Mouse (Mus musculus): ENCODE data around the gene Wif1. TPM values are rescaled to one million over a fixed set of nuclear protein-coding genes. Genes with fewer than 3 reads are reported as not detected.

Gene Wif1
- polyA plus RNA-seq, 1 experiment from 2014 or later, result 2.5 TPM

DNA sequence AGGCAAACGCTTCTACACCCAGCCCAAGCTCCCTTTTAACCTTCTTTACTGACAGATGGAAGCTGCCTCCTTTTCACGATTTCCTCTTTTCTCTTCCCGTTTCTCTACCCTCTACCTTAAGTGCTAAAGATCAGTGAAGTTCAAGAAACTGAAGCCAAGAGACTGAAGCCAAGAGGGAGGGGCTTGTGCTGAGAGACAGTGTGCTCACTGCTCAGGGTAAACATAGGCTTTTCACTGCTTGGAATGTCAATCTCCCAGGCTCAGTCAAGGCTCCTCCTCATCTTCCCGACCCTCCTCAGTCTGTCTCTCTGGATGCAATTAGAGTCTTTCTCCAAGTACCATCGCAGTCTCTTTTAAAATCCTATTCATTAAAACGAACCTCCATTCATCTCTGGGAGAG lies 55.6 kb downstream of the Wif1 start:
- Histone ChIP-seq H3K27ac (no peak overlapping the region), H3K4me1 (no peaks in the 10 kb centered on the region), H3K27me3 (ENCODE audit: insufficient read depth, poor library complexity, severe bottlenecking) (no peaks in the 10 kb centered on the region), H3K36me3 (no peaks in the 10 kb centered on the region), H3K9me3 (no peaks in the 10 kb centered on the region), H3K4me3 (peak overlapping the region; percentile 35)
- DNase-seq (ENCODE audit: low spot score), result no peak
- 8% methylated on average over 6 of the region's 6 CpGs for WGBS

DNA sequence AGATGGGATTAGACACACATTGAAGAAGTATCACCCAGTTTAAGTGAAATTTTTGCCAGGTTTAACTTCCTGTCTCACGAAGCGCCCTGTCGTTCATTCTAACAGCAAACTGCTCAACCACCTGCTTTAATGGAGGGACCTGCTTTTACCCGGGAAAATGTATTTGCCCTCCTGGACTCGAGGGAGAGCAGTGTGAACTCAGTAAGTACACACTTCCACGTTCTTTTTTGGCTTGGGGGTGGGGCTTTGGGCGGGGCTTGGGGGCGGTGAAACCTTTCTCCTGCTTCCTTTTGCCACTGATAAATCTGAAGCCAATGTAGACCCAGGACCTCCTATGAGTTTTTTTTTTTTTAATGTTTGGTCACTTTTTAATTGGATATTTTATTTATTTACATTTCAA lies 56.2 kb downstream of the Wif1 start:
- H3K4me3 ChIP-seq, result 0 out of 2 replicates have a peak overlapping the region, but pooled peaks have one; percentile 22
- no peak for DNase-seq (ENCODE audit: low spot score)
- H3K9me3 ChIP-seq, result no peaks in the 10 kb centered on the region
- no peaks in the 10 kb centered on the region for H3K27me3 ChIP-seq (ENCODE audit: insufficient read depth, poor library complexity, severe bottlenecking)
- H3K36me3 ChIP-seq, result no peaks in the 10 kb centered on the region
- no peak overlapping the region for H3K27ac ChIP-seq
- 29% methylated on average over 8 of the region's 8 CpGs for WGBS
- no peaks in the 10 kb centered on the region for H3K4me1 ChIP-seq

DNA sequence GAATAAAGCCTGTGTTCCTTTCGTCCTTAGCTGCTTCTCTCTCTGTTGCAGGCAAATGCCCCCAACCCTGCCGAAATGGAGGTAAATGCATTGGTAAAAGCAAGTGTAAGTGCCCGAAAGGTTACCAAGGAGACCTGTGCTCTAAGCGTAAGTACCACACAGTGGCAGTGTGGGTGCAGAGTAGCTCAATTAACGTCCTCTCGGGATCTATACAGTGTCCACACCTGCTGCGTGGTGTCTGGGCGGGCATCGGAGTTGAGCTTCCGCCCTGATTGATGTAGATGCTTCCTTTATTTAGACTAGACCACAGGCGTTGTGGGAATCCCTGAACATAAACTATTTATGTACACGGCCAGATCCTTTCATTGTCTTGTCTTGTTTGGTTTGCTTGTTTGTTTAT lies 62.2 kb downstream of the Wif1 start:
- no peaks in the 10 kb centered on the region for H3K4me1 ChIP-seq
- H3K27ac ChIP-seq, result no peak overlapping the region
- no peak for DNase-seq (ENCODE audit: low spot score)
- H3K36me3 ChIP-seq, result no peaks in the 10 kb centered on the region
- 67% methylated on average over 12 of the region's 12 CpGs for WGBS
- no peak overlapping the region for H3K4me3 ChIP-seq
- H3K9me3 ChIP-seq, result no peaks in the 10 kb centered on the region
- H3K27me3 ChIP-seq (ENCODE audit: insufficient read depth, poor library complexity, severe bottlenecking), result no peaks in the 10 kb centered on the region

DNA sequence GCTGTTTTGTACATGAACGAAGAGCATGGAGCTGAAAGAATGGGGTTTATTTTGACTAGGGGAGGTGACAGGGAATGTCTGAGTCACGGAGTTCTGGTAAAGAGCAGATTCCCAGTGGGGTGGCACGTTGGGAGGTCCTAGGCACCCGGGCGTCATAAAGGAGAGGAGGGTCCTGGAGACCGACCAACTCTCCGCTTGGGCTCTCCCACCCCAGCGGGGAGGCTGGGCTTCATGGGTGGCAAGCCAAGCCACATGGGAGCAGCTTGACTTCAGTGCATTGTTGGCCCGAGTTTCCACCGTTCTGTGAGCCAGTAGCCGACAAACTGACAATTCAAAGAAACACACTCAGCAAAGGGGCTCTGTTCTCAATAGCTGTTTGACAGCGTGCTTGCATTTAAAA lies 64.5 kb downstream of the Wif1 start:
- Histone ChIP-seq H3K9me3 (no peaks in the 10 kb centered on the region), H3K27me3 (ENCODE audit: insufficient read depth, poor library complexity, severe bottlenecking) (no peaks in the 10 kb centered on the region), H3K27ac (no peak overlapping the region), H3K36me3 (no peaks in the 10 kb centered on the region), H3K4me1 (no peaks in the 10 kb centered on the region), H3K4me3 (no peak overlapping the region)
- DNase-seq (ENCODE audit: low spot score), result no peak
- WGBS, result 73% methylated on average over 12 of the region's 12 CpGs

DNA sequence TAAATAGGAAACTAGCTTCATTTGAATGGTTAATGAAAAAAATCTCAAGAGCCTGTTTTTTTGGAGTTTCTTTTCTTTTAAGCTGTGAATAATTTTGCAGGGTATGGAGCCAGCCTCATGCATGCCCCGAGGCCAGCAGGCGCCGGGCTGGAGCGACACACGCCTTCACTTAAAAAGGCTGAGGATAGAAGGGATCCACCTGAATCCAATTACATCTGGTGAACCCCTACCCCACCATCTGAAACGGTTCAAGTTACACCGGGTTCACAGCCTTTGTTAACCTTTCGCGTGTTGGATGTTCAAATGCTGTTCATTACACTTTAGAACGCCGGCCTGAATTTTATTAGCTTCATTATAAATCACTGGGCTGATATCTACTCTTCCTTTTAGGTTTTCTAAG lies 65.9 kb downstream of the Wif1 start:
- no peak for DNase-seq (ENCODE audit: low spot score)
- no peaks in the 10 kb centered on the region for H3K36me3 ChIP-seq
- H3K9me3 ChIP-seq, result no peaks in the 10 kb centered on the region
- H3K4me1 ChIP-seq, result no peaks in the 10 kb centered on the region
- 66% methylated on average over 11 of the region's 11 CpGs for WGBS
- no peak overlapping the region for H3K27ac ChIP-seq
- H3K4me3 ChIP-seq, result no peak overlapping the region
- H3K27me3 ChIP-seq (ENCODE audit: insufficient read depth, poor library complexity, severe bottlenecking), result no peaks in the 10 kb centered on the region

DNA sequence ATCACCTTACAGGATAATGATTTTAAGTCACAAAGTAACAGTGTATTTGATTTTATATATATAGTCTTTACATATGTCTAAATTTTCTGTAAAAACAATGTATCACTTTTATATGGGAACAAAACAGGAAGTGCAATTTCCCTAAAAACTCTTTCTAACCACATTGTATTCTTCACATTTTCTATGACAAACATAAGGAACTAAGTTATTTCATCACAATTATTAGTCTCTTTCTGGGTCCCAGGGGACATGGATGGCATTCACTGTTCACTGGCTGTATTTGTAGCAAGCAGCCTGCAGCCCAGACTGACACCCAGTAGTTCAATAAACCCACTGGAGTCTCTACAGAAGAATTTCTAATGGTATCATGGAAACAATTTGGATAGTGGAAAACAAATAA lies 82.4 kb downstream of the Wif1 start:
- no peak for DNase-seq (ENCODE audit: low spot score)

DNA sequence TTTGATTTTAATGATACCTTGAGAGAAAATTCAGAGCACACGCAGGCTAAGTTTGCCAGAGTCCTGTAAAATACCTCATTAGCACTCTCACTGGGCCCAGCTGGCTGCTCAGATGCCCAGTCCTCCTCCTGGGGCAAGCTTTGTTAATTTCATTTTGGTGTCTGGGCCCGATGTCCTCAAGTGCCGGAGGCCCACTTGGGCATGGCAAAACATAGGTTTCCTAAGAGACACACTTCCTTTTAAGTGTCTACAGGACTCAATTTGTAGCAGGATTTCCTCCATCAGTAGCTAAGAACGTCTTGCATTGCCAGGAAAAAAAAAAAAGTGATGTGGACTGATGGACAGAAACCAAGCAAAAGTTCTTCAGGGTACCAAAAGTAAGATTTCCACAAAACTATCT lies 82.9 kb downstream of the Wif1 start:
- no peak for DNase-seq (ENCODE audit: low spot score)
- H3K36me3 ChIP-seq, result no peaks in the 10 kb centered on the region
- 63% methylated on average over 4 of the region's 4 CpGs for WGBS
- H3K27me3 ChIP-seq (ENCODE audit: insufficient read depth, poor library complexity, severe bottlenecking), result no peaks in the 10 kb centered on the region
- H3K9me3 ChIP-seq, result no peaks in the 10 kb centered on the region
- H3K4me1 ChIP-seq, result no peaks in the 10 kb centered on the region
- no peak overlapping the region for H3K4me3 ChIP-seq
- H3K27ac ChIP-seq, result no peak overlapping the region

More for the DNA sequence above, 82.4 kb downstream of the Wif1 start:
- no peak overlapping the region for H3K4me3 ChIP-seq
- H3K9me3 ChIP-seq, result no peaks in the 10 kb centered on the region
- no peaks in the 10 kb centered on the region for H3K36me3 ChIP-seq
- H3K4me1 ChIP-seq, result no peaks in the 10 kb centered on the region
- H3K27me3 ChIP-seq (ENCODE audit: insufficient read depth, poor library complexity, severe bottlenecking), result no peaks in the 10 kb centered on the region
- no peak overlapping the region for H3K27ac ChIP-seq

DNA sequence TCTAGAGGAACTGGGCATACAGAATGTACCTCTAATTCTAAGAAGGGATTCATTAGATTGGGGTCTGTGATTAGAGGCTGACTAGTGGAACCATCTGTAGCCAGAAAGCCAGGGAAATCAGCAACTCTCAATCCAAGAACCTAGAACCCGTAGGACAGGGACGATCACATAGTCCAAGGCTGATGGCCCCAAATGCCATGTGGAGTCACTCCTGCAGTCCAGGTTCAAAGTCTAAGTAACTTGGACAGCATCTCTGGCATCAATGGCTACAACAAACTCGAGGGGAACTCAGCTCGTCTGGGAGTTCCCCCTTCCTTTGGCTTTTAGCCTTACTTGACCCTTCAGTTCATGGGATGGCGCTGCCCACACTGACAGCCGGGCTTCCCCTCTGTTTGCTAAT lies 87.0 kb downstream of the Wif1 start:
- no peaks in the 10 kb centered on the region for H3K9me3 ChIP-seq
- DNase-seq (ENCODE audit: low spot score), result no peak
- whole genome bisulfite sequencing, result 86% methylated on average over 6 of the region's 6 CpGs

DNA sequence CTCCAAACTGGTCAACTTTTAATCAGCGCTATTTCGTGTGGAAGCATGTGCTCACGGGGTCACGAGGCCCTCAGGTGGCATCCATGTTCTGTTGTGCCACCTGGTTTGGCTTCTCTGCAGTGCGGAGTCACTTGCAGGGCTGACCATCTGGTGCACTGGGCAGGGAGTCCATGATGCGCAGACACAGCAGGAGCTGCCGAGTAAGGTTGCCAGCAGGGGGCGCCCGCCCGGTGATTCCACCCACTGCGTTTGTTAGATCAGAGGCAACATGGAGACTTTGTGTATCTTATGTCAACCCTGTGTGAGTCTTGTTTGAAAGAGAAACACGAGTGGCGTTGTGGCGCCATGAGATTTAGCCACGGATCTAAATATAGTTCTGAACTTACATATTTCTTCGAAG lies 90.7 kb downstream of the Wif1 start:
- Histone ChIP-seq H3K4me3 (no peak overlapping the region), H3K27ac (no peak overlapping the region), H3K4me1 (peaks cover 7% of the 10 kb centered on the region; the same call in 1 of the 2 replicates), H3K27me3 (ENCODE audit: insufficient read depth, poor library complexity, severe bottlenecking) (no peaks in the 10 kb centered on the region), H3K9me3 (no peaks in the 10 kb centered on the region), H3K36me3 (no peaks in the 10 kb centered on the region)
- WGBS, result 90% methylated on average over 16 of the region's 16 CpGs
- no peak for DNase-seq (ENCODE audit: low spot score)

More for the DNA sequence above, 87.0 kb downstream of the Wif1 start:
- no peaks in the 10 kb centered on the region for H3K36me3 ChIP-seq
- H3K4me3 ChIP-seq, result no peak overlapping the region
- H3K27ac ChIP-seq, result no peak overlapping the region
- no peaks in the 10 kb centered on the region for H3K27me3 ChIP-seq (ENCODE audit: insufficient read depth, poor library complexity, severe bottlenecking)
- no peaks in the 10 kb centered on the region for H3K4me1 ChIP-seq

DNA sequence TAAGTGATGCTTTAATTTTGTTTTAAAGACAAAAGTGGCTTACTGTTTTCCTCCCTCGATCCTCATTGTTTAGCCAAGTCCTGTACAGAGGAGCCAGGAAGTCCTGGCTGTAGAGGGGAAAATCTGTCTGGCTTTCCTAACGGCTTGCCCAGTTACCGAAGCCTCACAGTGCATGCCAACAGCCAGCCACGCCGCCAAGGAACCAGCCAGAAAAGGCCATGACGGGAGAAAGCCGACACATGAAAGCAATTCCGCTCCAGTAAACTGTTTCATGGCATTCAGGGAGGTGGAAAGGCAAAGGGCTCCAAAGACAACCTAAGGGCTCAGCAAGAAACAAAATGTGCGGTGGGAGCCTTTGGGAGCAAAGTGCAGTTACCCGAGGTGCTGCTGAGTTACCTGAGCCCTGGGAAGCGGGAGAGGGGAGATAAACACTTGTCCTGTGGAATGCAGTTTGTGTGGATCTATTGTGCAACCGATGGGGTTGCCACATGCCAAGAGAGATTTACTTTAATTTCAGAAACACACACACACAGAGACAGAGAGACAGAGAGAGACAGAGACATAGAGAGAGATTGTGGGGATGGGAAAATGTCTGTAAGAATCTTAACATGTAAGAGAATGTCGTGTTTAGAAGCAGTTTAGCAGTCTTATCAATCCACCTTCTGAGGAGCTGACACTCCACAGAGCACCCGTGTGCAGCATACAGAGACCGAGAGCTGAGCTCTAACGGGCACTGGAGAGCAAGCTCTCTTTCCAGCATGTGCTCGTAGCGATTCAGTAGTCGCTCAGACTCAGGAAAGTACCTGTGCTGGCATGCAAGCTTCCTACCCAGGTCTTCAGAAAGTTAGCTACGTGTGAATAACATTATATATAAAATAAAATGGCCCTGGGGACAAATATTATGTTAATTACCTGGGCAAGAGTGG lies 95.5 kb downstream of the Wif1 start:
- H3K9me3 ChIP-seq, result no peaks in the 10 kb centered on the region
- peaks cover 8% of the 10 kb centered on the region; the same call in 1 of the 2 replicates for H3K4me1 ChIP-seq
- H3K27me3 ChIP-seq (ENCODE audit: insufficient read depth, poor library complexity, severe bottlenecking), result no peaks in the 10 kb centered on the region
- no peak overlapping the region for H3K27ac ChIP-seq
- no peak for DNase-seq (ENCODE audit: low spot score)
- H3K36me3 ChIP-seq, result no peaks in the 10 kb centered on the region
- H3K4me3 ChIP-seq, result no peak overlapping the region
- WGBS, result 63% methylated on average over 20 of the region's 20 CpGs

Other genes with a start within 250 kb of the Wif1 start
- gene Msrb3, start 134.9 kb upstream of the Wif1 start, polyA plus RNA-seq (2016; fragmentation: Nextera tagmentation; extraction: Ambion mirVana), result 15.4 and 20.6 TPM in 2 replicates
- gene Lemd3, start 54.6 kb upstream of the Wif1 start, polyA plus RNA-seq (2016; fragmentation: Nextera tagmentation; extraction: Ambion mirVana), result 2.0 and 3.1 TPM in 2 replicates